Mouse (Mus musculus) olfactory bulb, adult 2 months (tissue): ENCODE data around the gene Scgn. TPM values are rescaled to one million over a fixed set of nuclear protein-coding genes. Genes with fewer than 3 reads are reported as not detected.

ENCODE experiments used
- H3K27ac ChIP-seq: fragments of 200-500 bp; 2 replicates; pipeline ENCODE4 v1.5.1; 2012; ENCODE audit warnings: low read depth, low read length; ENCODE audit not compliant: insufficient read depth
- H3K4me1 ChIP-seq: fragments of 200-500 bp; 2 replicates; pipeline ENCODE4 v1.6.1; 2012; ENCODE audit warnings: low read length; ENCODE audit not compliant: control insufficient read depth, insufficient read depth
- H3K4me3 ChIP-seq: fragments of 200-500 bp; 2 replicates; pipeline ENCODE4 v1.5.1; 2012; ENCODE audit warnings: mild to moderate bottlenecking, low read depth, low read length, moderate library complexity; ENCODE audit not compliant: insufficient read depth
- CTCF ChIP-seq: fragments of 200-500 bp; IDR thresholded peaks from 2 replicates; pipeline ENCODE4 v1.5.1; 2012; ENCODE audit warnings: low read depth, mild to moderate bottlenecking, low read length, moderate library complexity; ENCODE audit not compliant: insufficient read depth
- POLR2A ChIP-seq: fragments of 200-500 bp; IDR thresholded peaks from 2 replicates; pipeline ENCODE4 v1.6.1; 2012; ENCODE audit warnings: mild to moderate bottlenecking, low read depth, low read length, moderate library complexity; ENCODE audit not compliant: insufficient read depth
- WGBS: fragments of 180-500 bp; shearing (Covaris S2); methylation state at CpG from one replicate; pipeline ENCODE4 v1.1.7; 2018; 5-methylcytosine and 5-hydroxymethylcytosine counted together
- polyA plus RNA-seq: library from polyadenylated mRNA; stranded (reverse); fragments of >200 nt; gene quantifications from 2 replicates; pipeline ENCODE4 v1.2.4, GENCODE M21; 2012; ENCODE audit warnings: low replicate concordance; ENCODE audit not compliant: missing spikeins, insufficient read depth, insufficient read length

The Scgn gene
- polyA plus RNA-seq, 1 experiment = not detected

DNA sequence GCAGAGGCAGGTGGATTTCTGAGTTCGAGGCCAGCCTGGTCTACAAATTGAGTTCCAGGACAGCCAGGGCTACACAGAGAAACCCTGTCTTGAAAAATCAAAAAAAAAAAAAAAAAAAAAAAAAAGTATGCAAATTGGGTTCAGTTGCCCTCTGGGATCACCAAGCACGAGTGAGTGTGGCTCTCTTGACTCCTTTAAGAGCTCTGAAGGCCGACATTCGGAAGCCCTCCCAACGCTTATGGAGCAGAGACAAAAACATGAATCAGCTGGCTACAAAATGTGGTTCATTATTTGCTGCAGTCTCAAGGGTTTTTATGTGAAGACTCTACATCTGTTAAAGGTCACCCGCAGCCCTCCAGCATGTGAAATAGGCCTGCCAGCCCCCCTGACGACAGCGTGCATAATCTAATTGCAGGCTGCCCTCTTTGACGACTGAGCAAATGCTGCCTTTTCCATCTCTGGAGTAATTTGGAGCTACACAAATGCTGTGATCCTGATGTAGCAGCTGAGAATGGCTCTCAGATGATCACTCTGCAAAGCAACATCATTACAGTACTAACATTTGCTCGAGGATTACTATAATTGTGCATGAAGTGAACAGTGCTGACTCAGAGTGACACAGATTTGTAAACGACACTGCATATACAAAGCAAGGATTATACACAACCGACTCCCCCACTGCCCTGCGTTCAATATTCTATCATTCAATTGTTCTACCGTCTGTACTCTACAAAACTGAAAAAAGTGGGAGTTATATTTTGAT is 41.3 kb downstream of the Scgn start:
- Histone ChIP-seq H3K4me1 (peaks cover 8% of the 10 kb centered on the region), H3K27ac (peak overlapping the region; percentile 73), H3K4me3 (no peak overlapping the region)
- TF ChIP-seq POLR2A (no peak), CTCF (no peak)
- WGBS = 16% methylated on average over 14 of the region's 14 CpGs

DNA sequence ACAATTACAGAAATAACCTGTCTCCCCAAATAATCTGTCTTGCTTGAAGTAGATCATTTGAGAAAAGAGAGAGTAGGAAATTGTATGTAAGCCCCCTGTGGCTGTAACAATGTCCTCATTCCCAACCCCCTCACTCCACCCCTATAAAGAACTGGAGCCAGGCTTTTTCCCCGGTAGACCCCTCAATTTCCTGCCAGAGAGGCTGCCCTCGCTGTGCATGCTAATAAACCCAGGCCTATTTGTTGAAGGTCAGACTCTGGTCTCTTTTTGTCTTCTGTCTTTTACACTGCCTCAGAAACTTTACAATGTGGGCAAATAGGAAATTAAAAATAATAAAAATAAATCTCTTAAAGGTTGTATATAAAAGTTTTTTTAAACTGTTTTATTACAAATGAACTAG is 44.8 kb downstream of the Scgn start:
- no peak overlapping the region for H3K27ac ChIP-seq
- 51% methylated on average over 2 of the region's 2 CpGs for WGBS

DNA sequence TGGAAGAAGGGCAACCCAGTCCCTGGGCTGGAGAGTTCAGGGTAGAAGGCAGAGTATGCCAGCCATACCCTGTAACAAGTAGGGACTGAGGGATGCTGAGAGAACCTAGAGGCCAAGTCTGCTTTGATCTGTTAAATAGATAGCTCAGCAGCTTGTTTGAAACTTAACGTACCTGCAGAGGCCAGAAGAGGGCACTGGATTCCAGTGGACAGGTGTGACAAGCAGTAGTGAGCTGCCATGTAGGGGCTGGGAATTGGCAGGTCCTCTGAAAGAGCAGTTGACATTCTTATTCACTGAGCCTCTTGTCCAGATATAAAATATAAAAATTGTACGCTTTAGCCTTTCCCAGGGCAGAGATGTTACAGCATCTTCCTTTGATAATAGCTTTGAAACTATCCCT is 48.2 kb downstream of the Scgn start:
- Histone ChIP-seq H3K4me1 (peaks cover 5% of the 10 kb centered on the region), H3K27ac (no peak overlapping the region), H3K4me3 (no peak overlapping the region)
- 82% methylated on average over 2 of the region's 2 CpGs for WGBS
- TF ChIP-seq CTCF = no peak
- no peak for TF ChIP-seq POLR2A

More for the DNA sequence above, 44.8 kb downstream of the Scgn start:
- Histone ChIP-seq H3K4me3 (no peak overlapping the region), H3K4me1 (peaks cover 9% of the 10 kb centered on the region)
- TF ChIP-seq POLR2A = no peak
- TF ChIP-seq CTCF = no peak

DNA sequence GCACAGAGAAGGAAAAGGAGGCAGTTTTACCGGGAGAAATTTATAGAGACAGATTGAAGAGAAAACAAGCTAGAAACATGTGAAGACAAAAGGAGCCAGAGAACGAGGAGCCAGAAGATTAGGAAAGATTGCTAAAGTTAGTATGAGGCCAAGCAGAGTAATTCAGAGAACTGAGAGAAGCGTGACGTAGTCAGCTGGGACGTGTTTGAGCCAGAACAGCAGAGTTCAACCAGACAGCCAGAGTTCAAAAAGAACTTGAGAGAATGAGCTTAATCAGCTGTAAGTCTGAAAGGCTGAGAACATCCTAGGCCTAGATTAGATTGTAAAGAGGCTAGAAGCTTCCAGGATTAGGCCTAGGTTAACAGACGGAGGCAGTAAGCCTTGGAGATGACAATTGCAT is 50.7 kb downstream of the Scgn start:
- Histone ChIP-seq H3K27ac (no peak overlapping the region), H3K4me1 (0 out of 2 replicates have a peak, but pooled peaks cover 2% of the 10 kb centered on the region), H3K4me3 (no peak overlapping the region)
- WGBS = 45% methylated on average over 6 of the region's 6 CpGs
- TF ChIP-seq POLR2A (no peak), CTCF (no peak)

DNA sequence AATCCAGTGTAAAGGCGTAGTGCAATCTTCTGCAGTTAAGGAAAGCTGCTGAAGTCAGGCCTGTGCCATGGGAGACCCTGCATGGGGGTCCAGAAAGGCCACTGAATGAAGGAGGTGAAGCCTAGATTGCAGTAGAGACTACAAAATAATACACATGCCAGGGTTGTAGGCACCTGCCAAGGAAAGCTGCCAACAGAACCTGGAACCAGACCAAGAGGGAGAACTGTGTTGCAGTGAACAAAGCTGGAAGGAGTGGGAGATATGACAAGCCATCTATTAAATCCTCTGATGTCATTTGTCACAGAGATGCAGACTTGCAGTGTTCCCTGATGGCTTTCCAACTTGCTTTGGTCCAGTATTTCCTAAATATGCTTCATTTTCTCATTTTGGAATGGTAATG is 52.3 kb downstream of the Scgn start:
- no peaks in the 10 kb centered on the region for H3K4me1 ChIP-seq
- H3K27ac ChIP-seq = no peak overlapping the region
- no peak for TF ChIP-seq CTCF
- 80% methylated on average over 1 of the region's 1 CpGs for WGBS
- H3K4me3 ChIP-seq = no peak overlapping the region

DNA sequence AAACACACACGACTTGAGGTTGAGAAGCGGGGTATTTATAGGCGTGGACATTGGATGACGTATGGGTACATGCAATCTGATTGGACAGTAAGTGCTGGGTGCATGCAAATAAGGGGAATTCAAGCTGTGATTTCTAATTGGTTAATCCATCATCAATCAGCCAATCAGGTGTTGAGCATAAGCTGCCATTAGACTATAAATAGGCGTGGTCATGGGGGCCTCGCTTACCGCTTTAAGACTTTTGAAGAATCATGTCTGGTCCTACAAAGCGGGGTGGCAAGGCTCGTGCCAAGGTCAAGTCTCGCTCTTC is 56.8 kb downstream of the Scgn start, which contains the start of gene Hist1h2aa:
Gene Hist1h2aa (plus strand): TSS at position 252 of the 310 bp plus-strand sequence.
- 96% methylated on average over 10 of the region's 10 CpGs for WGBS
- Histone ChIP-seq H3K27ac (no peak within 1 kb of the TSS), H3K4me3 (no peak within 1 kb of the TSS), H3K4me1 (no peaks in the 10 kb centered on the region)
- TF ChIP-seq POLR2A (no peak), CTCF (no peak)

DNA sequence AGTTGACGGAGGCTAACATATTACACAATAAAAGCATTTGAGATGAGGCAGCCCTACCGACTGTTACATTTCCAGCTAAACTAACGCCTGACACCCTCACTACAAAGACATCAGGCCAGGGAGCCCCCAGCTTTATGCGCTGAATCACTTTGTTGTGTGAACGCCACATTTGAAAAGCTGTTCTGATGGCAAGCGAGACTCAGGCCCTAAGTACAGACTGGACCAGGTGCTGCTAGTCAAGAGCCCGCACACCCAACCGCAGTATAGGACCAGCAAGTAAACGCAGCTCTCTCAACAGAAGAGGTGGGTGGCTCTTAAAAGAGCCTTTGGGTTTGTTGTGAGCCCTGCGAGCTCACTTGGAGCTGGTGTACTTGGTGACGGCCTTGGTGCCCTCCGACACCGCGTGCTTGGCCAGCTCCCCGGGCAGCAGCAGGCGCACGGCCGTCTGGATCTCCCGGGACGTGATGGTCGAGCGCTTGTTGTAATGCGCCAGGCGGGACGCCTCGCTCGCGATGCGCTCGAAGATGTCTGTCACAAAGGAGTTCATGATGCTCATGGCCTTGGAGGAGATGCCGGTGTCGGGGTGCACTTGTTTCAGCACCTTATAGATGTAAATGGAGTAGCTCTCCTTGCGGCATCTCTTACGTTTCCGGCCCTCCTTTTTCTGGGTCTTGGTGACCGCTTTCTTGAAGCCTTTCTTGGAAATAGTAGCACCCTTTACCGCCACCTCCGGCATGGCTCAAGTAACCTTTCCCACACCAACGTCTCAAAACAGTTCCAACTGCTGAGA is 57.4 kb downstream of the Scgn start, which contains the start of gene Hist1h2ba:
Gene Hist1h2ba (minus strand): TSS at position 736 of the 790 bp plus-strand sequence.
- WGBS = 94% methylated on average over 39 of the region's 39 CpGs
- Histone ChIP-seq H3K4me3 (no peak within 1 kb of the TSS), H3K27ac (no peak within 1 kb of the TSS), H3K4me1 (no peaks in the 10 kb centered on the region)
- TF ChIP-seq CTCF (no peak), POLR2A (no peak)

DNA sequence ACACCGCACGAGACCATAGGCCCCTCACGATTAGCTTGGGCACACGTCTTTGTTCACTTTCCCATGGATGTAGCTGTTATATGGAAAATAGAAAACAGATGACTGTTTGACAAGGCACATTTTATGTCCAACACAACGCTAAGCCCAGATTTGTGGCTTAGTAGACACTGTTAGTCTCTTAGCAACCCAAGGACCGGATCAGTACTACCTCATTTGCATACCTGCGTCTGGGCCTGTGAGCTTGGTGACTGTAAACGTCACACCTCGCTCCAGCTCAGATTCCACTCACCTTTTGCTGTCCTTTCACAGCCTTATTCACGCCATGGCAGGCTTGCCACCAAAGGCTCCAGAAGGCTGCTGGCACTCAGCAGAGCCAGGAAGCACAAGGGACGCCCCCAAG is 60.1 kb downstream of the Scgn start:
- H3K4me1 ChIP-seq = peaks cover 7% of the 10 kb centered on the region; the same call in 1 of the 2 replicates
- TF ChIP-seq CTCF (no peak), POLR2A (no peak)
- H3K4me3 ChIP-seq = no peak overlapping the region
- 83% methylated on average over 11 of the region's 11 CpGs for WGBS
- no peak overlapping the region for H3K27ac ChIP-seq

DNA sequence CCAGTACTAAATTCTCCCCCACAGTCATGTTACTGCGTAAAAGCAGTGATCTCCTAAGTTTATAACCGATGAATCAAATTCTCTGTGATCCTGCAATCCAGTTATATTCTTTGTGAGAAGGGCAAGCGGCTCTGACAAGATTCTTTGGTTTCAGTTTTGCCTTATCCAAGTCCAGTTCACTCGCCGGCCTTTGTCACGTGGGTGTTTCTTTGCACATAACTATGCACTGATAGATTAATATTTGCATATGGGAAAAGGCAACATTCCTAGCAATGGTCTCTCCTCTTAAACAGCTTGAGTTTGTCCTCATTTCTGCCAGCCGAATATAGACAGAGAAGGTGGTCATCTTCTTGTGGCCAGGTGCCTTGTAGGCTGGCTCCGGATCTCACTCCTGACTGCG is 60.6 kb downstream of the Scgn start:
- TF ChIP-seq CTCF (no peak), POLR2A (no peak)
- H3K27ac ChIP-seq = no peak overlapping the region
- no peak overlapping the region for H3K4me3 ChIP-seq
- 94% methylated on average over 9 of the region's 9 CpGs for WGBS
- H3K4me1 ChIP-seq = peaks cover 7% of the 10 kb centered on the region; the same call in 1 of the 2 replicates
